Mouse (Mus musculus): ENCODE measurements around the gene Itga2. TPM values are rescaled to one million over a fixed set of nuclear protein-coding genes. Genes with fewer than 3 reads are reported as not detected.

The Itga2 gene
- polyA plus RNA-seq (2015; fragmentation: Nextera tagmentation; extraction: Ambion mirVana) = 2.4 TPM in 2 replicates

DNA sequence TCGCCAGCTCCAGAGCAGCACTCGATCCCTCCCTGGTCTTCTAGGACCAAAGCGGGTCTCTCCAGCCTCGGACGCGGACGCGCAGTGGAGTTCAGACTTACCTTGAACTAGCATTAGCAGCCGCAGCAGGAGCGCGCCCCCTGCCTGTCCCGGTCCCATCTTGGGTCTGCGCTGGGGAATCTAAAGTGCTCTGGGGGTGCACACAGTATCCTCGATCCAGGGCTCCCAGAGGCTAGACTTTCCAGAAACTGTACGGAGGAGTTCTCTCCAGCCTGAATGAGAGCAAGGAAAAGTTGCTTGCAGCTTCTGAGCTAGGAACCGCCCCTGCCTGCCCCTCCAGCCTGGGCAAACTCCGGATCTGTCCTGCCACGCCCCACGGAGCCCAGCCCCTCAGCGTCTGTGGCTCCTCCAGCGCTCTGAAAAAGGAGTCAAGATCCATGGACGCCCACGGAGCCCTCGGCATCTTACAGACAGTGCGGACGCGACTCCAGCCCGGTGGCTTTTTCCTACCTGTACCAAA lies at the start of gene Itga2:
Gene Itga2 (minus strand): TSS at position 326 of the 520 bp plus-strand sequence.
- Histone ChIP-seq H3K36me3 (no peaks in the 10 kb centered on the region), H3K9ac (peak within 1 kb of the TSS; percentile 73), H3K27ac (replicated peaks) (peak within 1 kb of the TSS; percentile 48), H3K4me1 (peaks cover 14% of the 10 kb centered on the region), H3K27me3 (replicated peaks) (peaks cover 8% of the 10 kb centered on the region), H3K4me2 (peak within 1 kb of the TSS; percentile 92), H3K9me3 (no peaks in the 10 kb centered on the region), H3K4me3 (peak within 1 kb of the TSS; percentile 62)
- no peak for ATAC-seq (ENCODE audit: extremely low read depth, insufficient number of reproducible peaks, low FRiP score, low TSS enrichment)
- WGBS = 2% methylated on average over 28 of the region's 28 CpGs

DNA sequence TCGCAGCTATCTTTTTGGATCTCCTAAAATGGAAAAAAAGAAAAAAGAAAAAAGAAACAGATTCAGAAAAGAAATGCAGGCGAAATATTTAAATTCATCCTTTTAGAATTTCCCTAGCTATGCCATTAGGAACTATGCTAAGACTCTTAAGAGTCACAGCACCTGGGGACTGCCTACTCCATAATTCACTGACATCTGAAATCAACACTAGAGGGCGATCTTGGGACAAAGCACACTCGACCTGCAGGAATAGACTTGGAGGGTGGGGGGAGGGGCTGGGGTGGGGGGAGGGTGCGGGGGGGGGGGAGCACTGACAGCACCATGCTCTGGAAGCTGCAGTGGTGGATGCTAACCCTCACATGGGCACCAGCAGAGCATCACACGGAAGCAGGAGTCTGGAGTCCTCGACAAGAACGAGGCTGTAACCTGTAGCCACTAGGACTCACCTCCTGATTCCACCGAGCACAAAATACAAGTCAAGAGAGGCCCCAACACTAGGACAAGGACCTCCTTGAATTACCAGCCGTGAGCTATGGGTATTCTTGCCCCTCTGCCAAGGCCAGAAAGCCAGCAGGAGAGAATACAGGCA lies 49.0 kb upstream of the Itga2 start:
- H3K36me3 ChIP-seq = peaks cover 60% of the 10 kb centered on the region
- H3K27me3 ChIP-seq (replicated peaks) = no peaks in the 10 kb centered on the region
- no peak overlapping the region for H3K4me3 ChIP-seq
- no peak overlapping the region for H3K9ac ChIP-seq
- H3K4me1 ChIP-seq = no peaks in the 10 kb centered on the region
- no peak for ATAC-seq (ENCODE audit: extremely low read depth, insufficient number of reproducible peaks, low FRiP score, low TSS enrichment)
- H3K27ac ChIP-seq (replicated peaks) = no peak overlapping the region
- no peak overlapping the region for H3K4me2 ChIP-seq
- 39% methylated on average over 10 of the region's 10 CpGs for WGBS
- H3K9me3 ChIP-seq = no peaks in the 10 kb centered on the region

DNA sequence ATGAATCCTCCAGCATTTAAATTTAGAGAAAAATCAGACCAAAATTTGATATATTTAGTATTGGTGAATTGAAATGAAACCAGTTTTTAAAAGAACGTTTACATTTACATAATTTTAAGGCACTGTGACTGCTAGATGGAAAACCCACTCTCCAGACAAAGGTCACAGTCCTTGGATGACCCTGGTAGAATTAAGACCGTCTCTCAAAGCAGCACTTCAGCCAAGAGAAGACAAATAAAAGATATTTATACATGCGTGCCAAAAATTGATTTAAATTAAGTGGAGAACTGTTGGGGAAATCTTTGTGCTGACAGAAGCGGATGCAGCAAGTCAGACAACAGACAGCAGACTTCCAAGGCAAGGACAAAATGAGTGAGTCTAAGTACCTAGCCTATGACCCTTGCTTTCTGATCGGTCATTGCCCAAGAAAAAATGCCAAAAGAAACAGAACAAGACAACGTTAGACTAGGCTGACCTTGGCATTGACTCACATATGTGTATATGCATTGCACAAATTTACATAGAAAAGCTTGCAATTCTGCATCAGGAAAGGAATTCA lies 42.7 kb upstream of the Itga2 start:
- Histone ChIP-seq H3K9ac (no peak overlapping the region), H3K4me3 (no peak overlapping the region), H3K9me3 (no peaks in the 10 kb centered on the region), H3K36me3 (peaks cover 61% of the 10 kb centered on the region), H3K27me3 (replicated peaks) (no peaks in the 10 kb centered on the region), H3K4me1 (no peaks in the 10 kb centered on the region), H3K27ac (replicated peaks) (no peak overlapping the region), H3K4me2 (no peak overlapping the region)
- ATAC-seq (ENCODE audit: extremely low read depth, insufficient number of reproducible peaks, low FRiP score, low TSS enrichment) = no peak
- WGBS = 72% methylated on average over 6 of the region's 6 CpGs

DNA sequence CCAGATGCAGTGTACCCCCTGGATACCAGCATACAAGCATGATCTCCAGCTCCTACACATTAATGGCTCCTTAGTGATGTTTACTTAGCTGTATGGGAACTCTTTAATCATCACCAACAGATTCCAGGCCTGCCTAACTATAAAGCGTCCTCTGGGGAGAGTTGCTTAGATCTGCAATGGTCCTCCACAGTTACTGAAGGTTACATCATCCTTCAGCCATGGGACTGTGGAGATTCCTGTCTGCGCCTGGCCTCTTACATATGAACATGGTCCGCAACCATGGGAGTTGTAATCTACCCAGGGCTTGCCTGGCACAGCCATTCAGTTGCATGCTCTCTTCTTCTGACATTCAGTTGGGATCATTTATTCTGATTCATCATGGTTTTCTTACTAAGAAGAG lies 40.0 kb upstream of the Itga2 start:
- no peak for ATAC-seq (ENCODE audit: extremely low read depth, insufficient number of reproducible peaks, low FRiP score, low TSS enrichment)
- H3K4me3 ChIP-seq = no peak overlapping the region
- H3K4me1 ChIP-seq = no peaks in the 10 kb centered on the region
- H3K27me3 ChIP-seq (replicated peaks) = no peaks in the 10 kb centered on the region
- H3K4me2 ChIP-seq = no peak overlapping the region
- H3K36me3 ChIP-seq = peaks cover 73% of the 10 kb centered on the region
- no peak overlapping the region for H3K27ac ChIP-seq (replicated peaks)
- 71% methylated on average over 3 of the region's 3 CpGs for WGBS
- no peak overlapping the region for H3K9ac ChIP-seq
- H3K9me3 ChIP-seq = no peaks in the 10 kb centered on the region

DNA sequence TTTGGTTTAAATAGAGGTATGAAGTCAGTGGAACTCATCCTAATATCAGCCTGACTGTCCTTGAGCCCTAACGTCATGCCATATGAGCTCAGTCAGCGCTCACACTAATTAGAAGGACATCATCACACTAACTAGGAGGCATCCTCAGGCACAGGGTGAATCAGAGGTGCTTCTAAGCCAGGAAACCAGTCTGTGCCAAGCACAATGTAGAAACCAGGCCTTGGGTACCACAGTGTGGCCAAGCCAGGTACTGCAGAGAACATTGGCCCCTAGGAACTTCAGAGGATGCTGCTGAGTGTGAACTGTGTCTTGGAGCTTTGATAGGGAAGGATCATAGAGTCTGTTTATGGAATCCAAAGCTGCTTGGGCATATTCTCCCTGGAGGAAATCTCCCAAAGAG lies 32.3 kb upstream of the Itga2 start:
- Histone ChIP-seq H3K27ac (replicated peaks) (no peak overlapping the region), H3K36me3 (peaks cover 68% of the 10 kb centered on the region), H3K4me3 (no peak overlapping the region), H3K4me1 (no peaks in the 10 kb centered on the region), H3K4me2 (no peak overlapping the region), H3K9ac (no peak overlapping the region), H3K9me3 (no peaks in the 10 kb centered on the region), H3K27me3 (replicated peaks) (no peaks in the 10 kb centered on the region)
- ATAC-seq (ENCODE audit: extremely low read depth, insufficient number of reproducible peaks, low FRiP score, low TSS enrichment) = no peak
- WGBS = 27% methylated on average over 2 of the region's 2 CpGs

DNA sequence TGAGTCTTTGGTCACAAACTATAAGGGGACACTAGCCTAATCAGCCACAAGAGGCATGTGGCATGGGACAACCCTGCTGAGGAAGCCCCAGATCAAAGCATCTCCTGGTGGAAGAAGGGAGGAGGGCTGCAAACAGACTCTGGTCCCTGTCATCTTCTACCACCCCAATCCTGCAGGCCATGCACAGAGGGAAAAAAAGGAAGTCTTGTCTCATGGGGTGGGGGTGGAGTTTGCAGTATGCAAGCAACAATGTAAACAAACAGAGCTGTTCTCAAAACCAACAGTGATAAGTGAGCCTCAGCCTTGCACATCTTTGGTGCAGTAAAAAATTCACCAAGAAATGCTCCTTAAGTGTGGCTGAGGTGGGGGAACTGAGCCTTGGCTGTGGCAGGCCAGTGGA lies 22.6 kb upstream of the Itga2 start:
- no peaks in the 10 kb centered on the region for H3K9me3 ChIP-seq
- no peak overlapping the region for H3K27ac ChIP-seq (replicated peaks)
- no peak overlapping the region for H3K4me2 ChIP-seq
- no peak overlapping the region for H3K4me3 ChIP-seq
- H3K4me1 ChIP-seq = no peaks in the 10 kb centered on the region
- peaks cover 30% of the 10 kb centered on the region for H3K36me3 ChIP-seq
- H3K9ac ChIP-seq = no peak overlapping the region
- H3K27me3 ChIP-seq (replicated peaks) = no peaks in the 10 kb centered on the region
- no peak for ATAC-seq (ENCODE audit: extremely low read depth, insufficient number of reproducible peaks, low FRiP score, low TSS enrichment)

DNA sequence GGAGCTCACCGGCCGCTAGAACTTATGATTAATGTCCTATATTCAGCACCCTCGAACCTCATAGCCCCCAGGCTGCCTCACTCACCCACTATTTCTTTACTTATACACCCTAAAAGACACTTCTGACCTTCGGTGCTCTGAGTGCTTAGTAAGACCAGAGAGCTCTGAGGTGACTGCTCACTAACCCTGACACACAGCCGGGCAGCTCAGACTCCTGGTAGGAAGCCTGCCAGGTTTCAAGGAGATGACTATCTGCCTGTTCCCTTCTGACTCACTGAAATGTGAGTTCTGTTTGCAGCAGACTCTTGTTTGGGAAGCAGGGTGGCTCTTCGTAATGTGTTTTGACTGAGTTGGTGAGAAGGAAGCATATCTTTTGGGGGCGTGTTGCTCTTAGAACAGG lies 1.6 kb upstream of the Itga2 start:
- peaks cover 8% of the 10 kb centered on the region for H3K27me3 ChIP-seq (replicated peaks)
- 67% methylated on average over 7 of the region's 7 CpGs for WGBS
- peaks cover 14% of the 10 kb centered on the region for H3K4me1 ChIP-seq
- H3K9me3 ChIP-seq = no peaks in the 10 kb centered on the region
- no peak overlapping the region for H3K27ac ChIP-seq (replicated peaks)
- no peak overlapping the region for H3K9ac ChIP-seq
- H3K4me3 ChIP-seq = no peak overlapping the region
- ATAC-seq (ENCODE audit: extremely low read depth, insufficient number of reproducible peaks, low FRiP score, low TSS enrichment) = no peak
- H3K36me3 ChIP-seq = no peaks in the 10 kb centered on the region
- H3K4me2 ChIP-seq = no peak overlapping the region

DNA sequence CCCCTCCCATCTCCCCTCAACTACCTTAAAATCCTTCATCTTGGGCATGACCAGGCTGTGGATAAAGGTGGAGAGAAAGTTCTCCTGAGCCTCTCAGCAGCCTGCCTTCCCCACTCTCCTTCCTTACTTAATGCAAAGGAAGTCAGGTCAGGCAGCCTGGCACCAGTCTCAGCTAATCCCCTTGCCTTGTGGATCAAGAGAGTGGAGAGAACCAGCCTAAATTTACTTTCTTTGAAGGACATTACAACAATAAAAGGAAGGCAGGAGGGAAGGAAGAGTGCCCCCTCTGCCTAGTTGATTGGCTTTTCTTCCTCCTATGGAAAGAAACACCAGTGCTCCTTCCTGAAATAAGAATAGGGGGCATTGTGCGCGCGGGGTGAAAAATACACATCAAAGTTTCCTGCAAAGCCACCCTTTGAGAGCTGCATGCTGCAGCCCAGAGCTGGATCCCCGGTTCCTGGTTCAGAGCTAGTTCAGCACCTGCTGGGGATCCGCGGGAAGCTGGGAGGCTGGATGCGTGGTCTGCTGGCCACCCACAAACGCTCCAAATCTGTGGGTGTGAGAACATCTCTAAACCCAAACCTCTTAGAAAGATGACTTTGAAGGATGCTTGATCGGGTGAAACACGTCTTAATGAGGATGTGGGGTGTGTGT lies 777 bp downstream of the Itga2 start:
- Histone ChIP-seq H3K4me1 (peaks cover 14% of the 10 kb centered on the region), H3K9ac (peak overlapping the region; percentile 73), H3K27ac (replicated peaks) (peak overlapping the region; percentile 48; the same call in 1 of the 2 replicates), H3K4me3 (peak overlapping the region; percentile 62), H3K36me3 (no peaks in the 10 kb centered on the region), H3K4me2 (peak overlapping the region; percentile 92), H3K27me3 (replicated peaks) (peaks cover 8% of the 10 kb centered on the region), H3K9me3 (no peaks in the 10 kb centered on the region)
- no peak for ATAC-seq (ENCODE audit: extremely low read depth, insufficient number of reproducible peaks, low FRiP score, low TSS enrichment)
- WGBS = 2% methylated on average over 10 of the region's 10 CpGs

DNA sequence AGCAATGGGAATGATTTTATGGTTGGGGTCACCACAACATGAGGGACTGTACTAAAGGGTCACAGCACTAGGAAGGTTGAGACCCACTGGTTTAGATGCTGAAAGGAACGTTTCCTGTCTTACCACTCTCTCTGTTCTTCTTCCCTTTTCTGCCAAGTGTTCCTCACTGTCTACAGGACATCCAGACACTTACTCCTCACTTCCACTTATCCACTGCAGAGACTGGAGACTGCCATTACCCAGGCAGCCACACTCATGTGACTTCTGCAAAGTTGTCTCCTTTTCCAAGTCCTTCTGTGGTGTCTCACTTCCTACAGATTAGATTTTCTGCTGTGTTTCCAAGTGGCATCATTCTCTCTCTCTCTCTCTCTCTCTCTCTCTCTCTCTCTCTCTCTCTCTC lies 7.1 kb downstream of the Itga2 start:
- no peak overlapping the region for H3K4me3 ChIP-seq
- no peaks in the 10 kb centered on the region for H3K27me3 ChIP-seq (replicated peaks)
- H3K36me3 ChIP-seq = peaks cover 3% of the 10 kb centered on the region; the same call in 1 of the 2 replicates
- 50% methylated on average over 1 of the region's 1 CpGs for WGBS
- no peak overlapping the region for H3K27ac ChIP-seq (replicated peaks)
- H3K9ac ChIP-seq = no peak overlapping the region
- peaks cover 4% of the 10 kb centered on the region; the same call in 1 of the 2 replicates for H3K9me3 ChIP-seq
- H3K4me2 ChIP-seq = no peak overlapping the region
- H3K4me1 ChIP-seq = peaks cover 13% of the 10 kb centered on the region; the same call in 1 of the 2 replicates
- no peak for ATAC-seq (ENCODE audit: extremely low read depth, insufficient number of reproducible peaks, low FRiP score, low TSS enrichment)

DNA sequence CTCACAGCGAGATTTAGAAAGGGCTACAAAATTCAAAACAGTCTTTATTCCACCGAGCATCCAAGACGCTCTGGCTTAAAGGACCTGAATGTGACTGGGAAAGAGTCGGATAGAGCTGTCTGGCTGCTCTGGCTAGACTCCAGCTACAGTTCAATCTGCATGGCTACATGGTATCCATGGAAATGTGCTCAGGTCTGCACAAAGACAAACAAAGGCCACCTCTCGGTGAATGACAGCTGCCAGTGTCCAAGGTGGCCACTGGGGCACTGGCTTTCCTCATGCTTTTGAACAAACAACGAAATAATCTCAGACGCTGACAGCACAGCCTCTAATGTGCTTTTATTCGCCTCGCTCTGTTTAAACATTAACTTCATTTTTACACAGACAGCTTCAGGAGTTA lies 8.6 kb downstream of the Itga2 start:
- Histone ChIP-seq H3K27me3 (replicated peaks) (no peaks in the 10 kb centered on the region), H3K9ac (no peak overlapping the region), H3K4me1 (peaks cover 14% of the 10 kb centered on the region), H3K27ac (replicated peaks) (peak overlapping the region; percentile 20; the same call in 1 of the 2 replicates), H3K4me3 (no peak overlapping the region), H3K36me3 (peaks cover 3% of the 10 kb centered on the region; the same call in 1 of the 2 replicates), H3K4me2 (peak overlapping the region; percentile 38), H3K9me3 (peaks cover 5% of the 10 kb centered on the region; the same call in 1 of the 2 replicates)
- ATAC-seq (ENCODE audit: extremely low read depth, insufficient number of reproducible peaks, low FRiP score, low TSS enrichment) = no peak
- 40% methylated on average over 9 of the region's 9 CpGs for WGBS

DNA sequence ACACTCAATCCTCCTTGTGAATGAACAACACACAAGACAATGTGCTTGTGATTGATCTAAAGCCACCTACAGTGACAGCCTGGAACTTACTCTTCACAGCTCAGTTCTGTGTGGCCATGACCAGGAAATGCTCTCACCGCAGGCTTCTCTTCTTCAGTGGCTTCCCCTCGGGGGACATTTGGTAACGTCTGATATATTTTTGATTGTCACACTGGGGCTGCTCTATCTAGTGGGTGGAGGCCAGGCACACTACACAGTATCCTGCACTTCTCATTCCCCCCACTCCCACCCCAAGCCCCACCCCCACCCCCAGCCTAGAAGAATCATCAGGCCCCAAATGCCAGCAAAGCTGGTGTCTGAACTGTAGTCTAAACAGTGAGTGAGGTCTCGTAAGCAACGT lies 16.1 kb downstream of the Itga2 start:
- WGBS = 65% methylated on average over 5 of the region's 5 CpGs
- Histone ChIP-seq H3K9me3 (peaks cover 5% of the 10 kb centered on the region; the same call in 1 of the 2 replicates), H3K27ac (replicated peaks) (no peak overlapping the region), H3K4me3 (no peak overlapping the region), H3K9ac (no peak overlapping the region), H3K36me3 (peaks cover 3% of the 10 kb centered on the region; the same call in 1 of the 2 replicates), H3K4me2 (no peak overlapping the region), H3K4me1 (peaks cover 7% of the 10 kb centered on the region), H3K27me3 (replicated peaks) (no peaks in the 10 kb centered on the region)
- no peak for ATAC-seq (ENCODE audit: extremely low read depth, insufficient number of reproducible peaks, low FRiP score, low TSS enrichment)
